Mouse (Mus musculus) thymus, adult 2 months (tissue): ENCODE data around the gene Csnk1g2. TPM values are rescaled to one million over a fixed set of nuclear protein-coding genes. Genes with fewer than 3 reads are reported as not detected.
A peak's percentile ranks its signal among the peaks of the same experiment; 100 is the strongest.

Experiments
- DNase-seq: peaks from one replicate; pipeline ENCODE4 v3.0.0; 2021
- H3K27ac ChIP-seq: fragments of 200-500 bp; 2 replicates; pipeline ENCODE4 v1.5.1; 2012; ENCODE audit warnings: low read length, control low read depth; ENCODE audit not compliant: control insufficient read depth, insufficient read depth
- H3K27me3 ChIP-seq: fragments of 200-500 bp; 2 replicates; pipeline ENCODE4 v1.6.1; 2012; ENCODE audit warnings: mild to moderate bottlenecking, low read length, moderate library complexity, mixed read lengths; ENCODE audit not compliant: control insufficient read depth, insufficient read depth
- H3K36me3 ChIP-seq: fragments of 200-500 bp; 2 replicates; pipeline ENCODE4 v1.6.1; 2012; ENCODE audit warnings: mild to moderate bottlenecking, low read length, moderate library complexity; ENCODE audit not compliant: control insufficient read depth, insufficient read depth
- H3K4me1 ChIP-seq: fragments of 200-500 bp; replicated peaks from 2 replicates; pipeline ENCODE4 v1.6.1; 2012; ENCODE audit warnings: low read length; ENCODE audit not compliant: control insufficient read depth, insufficient read depth
- H3K4me3 ChIP-seq: fragments of 200-500 bp; 2 replicates; pipeline ENCODE4 v1.5.1; 2012; ENCODE audit warnings: mild to moderate bottlenecking, low read length, control low read depth, moderate library complexity; ENCODE audit not compliant: control insufficient read depth, insufficient read depth
- CTCF ChIP-seq: fragments of 200-500 bp; IDR thresholded peaks from 2 replicates; pipeline ENCODE4 v1.5.1; 2012; ENCODE audit warnings: mild to moderate bottlenecking, control low read depth, low read length, moderate library complexity, borderline replicate concordance; ENCODE audit not compliant: control insufficient read depth, poor library complexity, insufficient read depth; ENCODE audit errors: extremely low read depth
- POLR2A ChIP-seq: fragments of 200-500 bp; IDR thresholded peaks from 2 replicates; pipeline ENCODE4 v1.6.1; 2012; ENCODE audit warnings: mild to moderate bottlenecking, low read length, control low read depth, moderate library complexity; ENCODE audit not compliant: control insufficient read depth, poor library complexity, insufficient read depth; ENCODE audit errors: extremely low read depth
- WGBS: fragments of 180-500 bp; shearing (Covaris S2); methylation state at CpG from one replicate; pipeline ENCODE4 v1.1.7; 2018; 5-methylcytosine and 5-hydroxymethylcytosine counted together
- polyA plus RNA-seq: library from polyadenylated mRNA; depleted of rRNA; stranded (reverse); fragments of >200 nt; gene quantifications from 2 replicates; pipeline ENCODE4 v1.2.3, GENCODE M21; 2012

Gene Csnk1g2
- polyA plus RNA-seq, 1 experiment: 492 TPM

DNA sequence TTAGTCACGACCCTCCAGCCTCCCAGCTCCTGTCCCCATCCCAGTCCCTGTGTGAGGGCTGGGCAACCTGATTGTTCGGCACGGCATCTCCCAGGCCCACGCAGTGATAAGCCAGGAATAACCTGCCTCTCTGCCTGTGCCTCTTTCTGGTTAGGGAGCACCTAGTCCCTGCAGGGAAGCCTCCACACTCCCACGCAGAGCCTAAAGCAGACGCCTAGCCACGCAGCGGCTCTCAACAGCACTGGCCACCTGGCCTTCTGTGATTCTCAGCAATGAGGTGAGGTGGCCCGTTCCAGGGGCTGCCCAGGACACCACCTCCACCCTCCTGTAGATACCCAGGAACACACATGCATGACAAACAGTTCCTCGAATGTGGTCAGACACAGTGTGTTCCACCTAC, 27.8 kb downstream of the Csnk1g2 start:
- 95% methylated on average over 10 of the region's 10 CpGs for WGBS

DNA sequence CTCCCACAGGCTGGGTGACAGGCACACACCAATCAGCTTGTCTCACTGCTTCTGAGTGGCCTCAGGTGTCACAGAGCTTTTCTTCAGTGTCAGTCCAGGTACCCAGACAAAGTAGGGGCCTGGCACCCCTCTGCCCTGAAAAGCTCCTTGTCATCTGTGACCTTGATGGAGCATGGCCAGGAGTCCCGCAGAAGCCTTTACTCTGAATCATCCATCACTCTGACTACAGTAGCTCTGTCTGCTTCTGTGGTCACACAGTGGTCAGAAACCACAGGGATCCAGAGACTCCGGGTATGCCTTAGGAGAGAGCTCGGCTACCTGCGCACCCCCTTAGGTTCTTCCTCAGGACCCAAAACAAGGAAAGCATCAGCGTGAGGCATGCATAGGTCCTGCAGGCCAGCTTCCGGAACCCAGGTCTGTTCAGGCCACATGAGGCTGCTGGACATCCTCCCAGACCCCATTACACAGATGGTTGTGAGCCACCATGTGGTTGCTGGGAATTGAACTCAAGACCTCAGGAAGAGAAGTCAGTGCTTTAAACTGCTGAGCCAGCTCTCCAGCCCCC, 30.6 kb downstream of the Csnk1g2 start:
- H3K27me3 ChIP-seq: no peaks in the 10 kb centered on the region
- TF ChIP-seq CTCF: no peak
- no peak for TF ChIP-seq POLR2A
- 89% methylated on average over 6 of the region's 6 CpGs for WGBS
- no peaks in the 10 kb centered on the region for H3K36me3 ChIP-seq
- DNase-seq: no peak
- no peak overlapping the region for H3K27ac ChIP-seq
- H3K4me1 ChIP-seq: peaks cover 33% of the 10 kb centered on the region
- H3K4me3 ChIP-seq: no peak overlapping the region

More for the DNA sequence above, 27.8 kb downstream of the Csnk1g2 start:
- H3K4me1 ChIP-seq: peaks cover 11% of the 10 kb centered on the region
- no peak for TF ChIP-seq POLR2A
- no peak overlapping the region for H3K4me3 ChIP-seq
- no peak for DNase-seq
- H3K27ac ChIP-seq: no peak overlapping the region
- no peaks in the 10 kb centered on the region for H3K36me3 ChIP-seq
- no peaks in the 10 kb centered on the region for H3K27me3 ChIP-seq

DNA sequence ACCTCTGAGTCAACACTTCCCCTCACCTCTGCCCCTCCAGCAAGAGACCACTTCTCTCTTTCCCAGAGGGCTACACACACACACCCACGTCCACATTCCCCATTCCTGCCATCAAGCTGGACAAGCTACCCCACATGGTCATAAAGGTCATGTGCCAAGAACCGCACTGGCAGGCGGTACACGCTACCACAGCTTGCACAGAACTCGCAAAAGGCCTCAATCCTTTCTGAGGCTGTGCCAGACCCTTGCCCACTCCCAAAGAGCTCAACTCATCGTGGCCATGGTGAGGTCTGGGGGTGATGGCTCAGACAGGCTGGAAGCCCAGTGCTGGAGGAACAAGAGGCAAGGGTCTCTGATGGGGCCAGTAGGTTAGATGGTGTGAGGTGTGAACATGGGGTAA, 32.2 kb downstream of the Csnk1g2 start:
- no peak for TF ChIP-seq POLR2A
- no peak for TF ChIP-seq CTCF
- H3K4me1 ChIP-seq: peaks cover 43% of the 10 kb centered on the region
- H3K27me3 ChIP-seq: no peaks in the 10 kb centered on the region
- H3K36me3 ChIP-seq: no peaks in the 10 kb centered on the region
- no peak overlapping the region for H3K4me3 ChIP-seq
- no peak for DNase-seq
- no peak overlapping the region for H3K27ac ChIP-seq
- WGBS: 84% methylated on average over 6 of the region's 6 CpGs

DNA sequence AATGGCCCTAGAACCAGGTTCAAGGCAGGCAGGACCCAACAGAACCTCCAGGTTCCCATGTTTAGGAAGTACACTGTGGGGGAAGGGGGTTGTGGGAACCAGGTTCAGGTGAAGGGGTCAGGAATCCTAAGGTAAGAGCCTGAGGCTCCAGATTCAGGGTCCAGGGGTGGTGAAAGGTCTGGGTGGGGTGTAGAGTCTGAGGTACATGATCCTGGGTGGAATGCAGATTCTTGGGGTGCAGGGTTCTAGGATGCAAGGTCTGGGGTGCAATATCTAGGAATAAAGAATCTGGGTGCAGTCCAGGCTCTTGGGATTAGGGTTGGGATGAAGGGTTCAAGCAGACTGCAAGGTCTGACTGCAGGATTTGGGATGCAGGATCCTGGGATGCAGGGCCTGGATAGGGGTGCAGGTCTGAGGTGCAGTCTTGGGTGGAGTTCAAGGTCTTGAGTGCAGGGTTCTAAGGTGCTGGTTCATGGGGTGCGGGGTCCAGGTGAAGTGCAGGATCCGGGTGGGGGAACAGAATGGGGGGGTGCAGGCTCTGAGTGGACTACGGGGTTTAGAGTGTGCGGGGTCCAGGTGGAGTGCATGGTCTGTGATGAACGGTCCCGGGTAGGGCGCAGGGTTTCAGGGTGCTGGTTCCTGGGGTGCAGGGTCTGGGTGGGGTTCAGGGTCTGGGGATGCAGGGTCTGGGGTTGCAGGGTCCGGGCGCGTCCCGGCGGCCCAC, 32.9 kb downstream of the Csnk1g2 start:
- peaks cover 43% of the 10 kb centered on the region for H3K4me1 ChIP-seq
- no peak for DNase-seq
- TF ChIP-seq POLR2A: no peak
- TF ChIP-seq CTCF: no peak
- H3K36me3 ChIP-seq: no peaks in the 10 kb centered on the region
- WGBS: 2% methylated on average over 12 of the region's 12 CpGs
- H3K27ac ChIP-seq: no peak overlapping the region
- peak overlapping the region; percentile 55 for H3K4me3 ChIP-seq
- no peaks in the 10 kb centered on the region for H3K27me3 ChIP-seq

DNA sequence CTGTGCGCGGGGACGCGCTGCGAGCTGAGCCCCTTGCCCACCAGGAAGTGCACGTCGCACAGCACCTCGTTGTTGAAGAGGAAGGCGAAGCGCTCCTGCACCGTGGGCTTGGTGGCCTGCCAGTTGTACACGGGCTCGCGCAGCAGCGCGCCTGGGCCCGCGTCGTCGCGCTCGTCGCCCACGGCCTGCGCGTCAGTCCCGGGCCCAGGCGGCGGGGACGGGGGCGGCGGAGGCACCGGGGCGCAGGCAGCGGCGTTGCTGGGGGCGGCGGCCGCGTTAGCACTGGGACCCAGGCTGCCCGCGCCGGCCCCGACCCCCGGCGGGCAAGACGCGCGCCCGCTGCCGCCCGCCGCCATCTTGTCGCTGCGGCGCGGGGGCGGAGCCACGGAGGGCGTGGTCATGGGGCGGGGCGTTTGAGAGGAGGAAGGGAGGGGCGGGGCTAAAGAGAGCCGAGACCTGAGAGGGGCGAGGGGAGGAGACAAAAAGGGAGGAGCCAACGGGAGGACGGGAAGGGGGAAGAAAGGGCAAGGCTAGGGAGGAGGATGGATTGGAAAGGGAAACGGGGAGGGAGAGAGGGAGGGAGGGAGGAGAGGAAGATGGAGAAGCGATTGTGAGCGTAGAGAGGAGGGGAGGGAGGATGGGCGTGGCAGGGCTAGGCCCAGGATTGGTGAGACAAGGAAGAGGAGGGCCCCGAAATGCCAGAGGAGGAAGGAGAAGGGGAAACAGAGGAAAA, 33.7 kb downstream of the Csnk1g2 start:
- Histone ChIP-seq H3K4me3 (peak overlapping the region; percentile 55), H3K36me3 (no peaks in the 10 kb centered on the region), H3K4me1 (peaks cover 43% of the 10 kb centered on the region), H3K27ac (peak overlapping the region; percentile 19; the same call in 1 of the 2 replicates), H3K27me3 (no peaks in the 10 kb centered on the region)
- peak; percentile 96 for DNase-seq
- under 1% methylated on average over 64 of the region's 72 CpGs for WGBS
- TF ChIP-seq CTCF: no peak
- TF ChIP-seq POLR2A: peak; percentile 95

DNA sequence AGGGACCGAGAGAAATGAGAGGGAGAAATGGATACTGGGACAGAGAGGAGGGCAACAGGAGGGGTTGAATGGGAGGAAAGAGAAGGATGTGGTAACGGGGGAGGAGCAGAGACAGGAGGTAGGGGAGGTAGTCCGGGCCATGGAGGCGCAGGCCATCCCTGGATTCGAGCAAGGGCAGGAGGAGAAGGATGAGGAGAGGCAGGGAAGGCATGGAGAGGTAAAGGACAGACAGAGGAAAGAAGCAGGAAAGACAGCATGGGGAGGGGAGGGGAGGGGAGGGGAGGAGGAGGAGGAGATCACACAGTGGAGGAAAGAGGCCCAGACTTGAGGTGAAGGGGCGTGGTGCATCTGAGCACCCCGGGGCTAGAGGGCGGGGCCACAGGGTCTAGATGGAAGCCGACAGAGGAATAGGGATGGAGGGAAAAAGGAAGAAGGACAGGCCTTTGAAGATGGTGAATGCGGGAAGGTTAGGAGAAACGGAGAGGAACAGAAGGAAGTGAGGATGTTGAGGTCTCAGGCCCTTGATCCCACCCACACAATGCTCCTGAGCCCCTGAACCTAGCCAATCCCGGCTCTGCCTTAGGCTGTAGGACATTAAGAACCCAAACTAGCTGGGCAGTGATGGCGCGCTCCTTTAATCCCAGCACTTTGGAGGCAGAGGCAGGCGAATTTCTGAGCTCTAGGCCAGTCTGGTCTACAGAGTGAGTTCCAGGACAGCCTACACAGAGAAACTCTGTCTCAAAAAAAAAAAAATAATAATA, 34.4 kb downstream of the Csnk1g2 start, which contains the start of gene Btbd2:
Gene Btbd2 (minus strand): TSS at position 209 of the 761 bp plus-strand sequence.
- Histone ChIP-seq H3K27ac (peak within 1 kb of the TSS; percentile 89), H3K4me3 (peak within 1 kb of the TSS; percentile 55), H3K36me3 (no peaks in the 10 kb centered on the region), H3K4me1 (peaks cover 43% of the 10 kb centered on the region), H3K27me3 (no peaks in the 10 kb centered on the region)
- 44% methylated on average over 15 of the region's 15 CpGs for WGBS
- TF ChIP-seq CTCF (no peak), POLR2A (no peak)
- peak; percentile 50 for DNase-seq
